Mouse (Mus musculus) embryo, embryonic 11 days (tissue): ENCODE data around the gene Topbp1.

Experiments used
- DNase-seq: peaks from one replicate; pipeline ENCODE4 v3.0.0-alpha.2; 2015

The Topbp1 gene

DNA sequence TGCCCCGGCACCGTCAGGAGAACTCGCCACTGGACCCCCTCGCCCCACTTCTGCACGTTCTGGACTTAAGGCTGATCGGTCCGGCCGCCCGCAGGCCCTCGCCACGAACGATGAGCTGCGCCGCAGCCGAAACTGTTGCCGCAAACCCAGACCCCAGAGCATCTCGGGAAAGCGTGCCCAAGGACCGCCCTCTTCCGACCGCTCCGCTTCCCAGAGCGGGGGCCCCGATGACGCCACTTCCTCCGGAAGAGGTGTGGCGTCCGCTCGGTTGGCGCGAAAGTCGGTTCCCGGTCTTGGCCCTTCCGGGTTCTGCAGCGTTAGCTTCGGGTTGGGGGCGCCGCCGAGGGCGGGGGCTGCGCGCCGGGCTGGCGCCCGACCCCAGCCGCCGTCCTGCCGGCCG, at the start of gene Topbp1, which contains the start of gene 1300017J02Rik:
Gene Topbp1, plus strand, starts transcription at position 289 of the 400 bp plus-strand sequence.
Gene 1300017J02Rik, minus strand, starts transcription at position 156 of the 400 bp plus-strand sequence.
- peak; percentile 98 for DNase-seq

DNA sequence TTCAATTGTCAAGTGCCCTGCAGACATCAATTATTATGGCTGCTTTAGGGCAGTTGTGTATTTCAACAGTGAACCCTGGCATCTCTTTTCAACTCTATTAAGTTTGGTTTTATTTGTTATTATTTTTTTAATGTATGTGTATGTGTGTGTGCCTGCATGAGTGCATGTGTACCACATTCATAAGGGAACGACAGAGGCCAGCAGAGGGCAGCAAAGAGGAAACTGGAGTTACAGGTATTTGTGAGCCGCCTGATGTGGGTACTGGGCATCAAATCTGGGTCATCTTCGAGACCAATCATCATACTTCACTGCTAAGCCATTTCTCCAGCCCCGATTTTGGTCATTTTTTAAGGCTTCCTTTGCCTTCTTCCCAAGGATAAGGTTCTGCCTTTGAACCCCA, 39.2 kb upstream of the Topbp1 start:
- no peak for DNase-seq

DNA sequence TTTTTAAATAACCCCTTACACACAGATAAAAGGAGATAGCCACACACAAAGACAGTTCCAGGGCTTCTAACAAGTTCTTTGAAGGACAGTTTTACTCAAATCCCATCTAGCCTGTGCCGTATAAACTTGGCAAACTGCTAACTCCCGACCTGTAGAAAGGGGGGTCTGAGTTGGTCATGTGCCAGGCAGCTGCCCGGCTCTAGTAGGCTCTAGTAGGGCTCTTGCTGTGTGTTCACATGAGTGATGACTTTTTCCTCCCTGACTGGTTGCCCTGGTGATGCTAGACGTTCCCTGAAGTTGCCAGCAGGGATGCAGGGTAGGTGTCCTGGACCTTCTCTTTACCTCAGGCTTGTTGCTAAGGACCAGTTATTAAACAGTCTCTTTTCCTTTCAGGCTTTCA, 33.9 kb upstream of the Topbp1 start:
- no peak for DNase-seq

DNA sequence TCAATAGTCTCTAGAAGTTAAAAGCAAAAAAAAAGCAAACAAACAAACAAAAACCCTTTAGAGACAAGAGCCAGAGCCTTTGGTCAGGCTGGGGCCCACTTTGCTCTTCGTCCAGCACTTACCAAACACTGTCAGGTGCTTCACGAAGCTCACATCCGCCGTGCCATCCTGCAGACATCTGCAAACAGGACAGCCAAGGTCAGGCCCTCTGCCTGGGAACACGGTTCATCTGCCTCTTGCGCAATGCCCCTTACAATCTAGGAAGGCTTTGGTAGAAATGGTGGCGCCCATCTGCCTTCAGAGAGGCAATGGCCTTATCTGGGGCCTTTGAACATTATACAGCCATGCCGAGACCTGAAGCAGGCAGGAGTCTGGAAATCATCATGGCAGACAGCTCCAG, 30.2 kb upstream of the Topbp1 start:
- DNase-seq = no peak

DNA sequence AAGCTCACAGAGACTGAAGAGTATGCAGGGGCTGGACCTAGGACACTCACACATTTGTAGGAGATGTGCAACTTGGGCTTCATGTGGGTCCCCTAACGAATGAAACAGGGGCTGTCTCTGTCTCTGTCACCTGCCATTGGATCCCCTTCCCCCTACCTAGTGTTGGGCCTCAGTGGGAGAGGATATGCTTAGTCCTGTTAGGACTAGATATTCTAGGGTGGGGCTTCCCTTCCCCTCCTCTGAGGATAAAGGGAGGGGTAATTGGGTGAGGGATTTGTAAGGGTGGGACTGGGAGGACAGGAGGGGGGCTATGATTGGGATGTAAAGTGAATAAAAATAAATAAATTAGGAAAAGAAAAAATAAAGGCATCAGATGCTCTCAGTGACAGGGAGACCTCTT, 29.3 kb upstream of the Topbp1 start:
- no peak for DNase-seq

DNA sequence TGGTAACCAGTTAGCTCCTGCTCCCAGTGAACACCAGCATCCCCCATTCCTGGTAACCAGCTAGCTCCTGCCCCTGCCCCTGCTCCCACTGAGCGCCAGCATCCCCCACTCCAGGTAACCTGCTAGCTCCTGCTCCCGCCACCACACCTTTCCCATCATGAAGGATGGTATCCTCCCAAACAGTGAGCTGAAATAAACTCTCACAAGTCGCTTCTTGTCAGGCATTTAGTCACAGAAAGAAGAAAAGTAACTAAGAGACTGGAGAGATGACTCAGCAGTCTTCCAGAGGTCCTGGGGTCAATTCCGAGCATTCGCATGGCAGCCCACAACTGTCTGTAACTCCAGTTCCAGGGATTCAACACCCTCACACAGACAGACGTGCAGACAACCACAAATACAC, 28.1 kb upstream of the Topbp1 start:
- DNase-seq = no peak

DNA sequence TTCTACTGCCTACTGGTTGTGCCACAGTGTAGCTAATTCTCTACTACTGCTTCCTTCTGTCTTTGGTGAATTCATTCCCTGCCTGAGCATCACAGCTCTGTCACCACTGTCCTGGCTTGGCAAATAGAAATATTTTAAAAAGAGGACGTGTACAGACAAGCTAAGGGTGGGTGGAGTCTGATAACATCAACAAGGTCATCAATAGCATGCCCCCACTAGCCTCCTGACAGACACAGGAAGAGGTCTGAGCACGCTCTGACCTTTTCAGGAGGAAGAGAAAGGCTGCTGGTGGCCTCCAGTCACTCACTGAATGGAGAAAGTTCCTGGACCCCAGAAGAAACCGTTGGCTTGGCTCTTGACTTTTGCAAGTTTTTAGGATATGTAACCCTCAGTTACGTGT, 18.6 kb upstream of the Topbp1 start:
- DNase-seq = no peak

DNA sequence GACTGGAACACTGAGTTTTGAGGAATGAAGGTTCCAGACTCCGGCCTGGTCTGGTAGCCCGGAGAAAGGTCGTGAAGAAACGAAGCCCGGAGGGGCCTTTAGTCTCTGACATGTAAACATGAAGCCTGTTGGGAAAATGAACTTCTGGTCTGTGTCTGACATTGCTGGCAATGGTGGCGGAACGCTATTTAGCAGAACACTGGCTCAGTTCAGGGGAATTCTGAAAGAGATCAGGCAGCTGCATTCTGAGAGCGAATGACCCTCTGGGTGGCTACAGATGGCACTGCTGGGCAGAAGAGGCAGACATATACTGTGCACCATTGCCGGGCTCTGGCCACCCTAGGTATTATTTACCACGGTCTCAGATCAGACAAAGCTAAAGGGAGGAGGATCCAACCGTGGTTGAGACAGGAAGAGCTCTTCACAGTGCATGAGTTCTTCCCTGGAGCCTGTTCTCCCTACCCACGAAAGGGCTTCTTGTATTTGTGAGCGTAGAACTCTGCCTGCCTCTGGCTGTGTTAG, 18.1 kb upstream of the Topbp1 start:
- no peak for DNase-seq

DNA sequence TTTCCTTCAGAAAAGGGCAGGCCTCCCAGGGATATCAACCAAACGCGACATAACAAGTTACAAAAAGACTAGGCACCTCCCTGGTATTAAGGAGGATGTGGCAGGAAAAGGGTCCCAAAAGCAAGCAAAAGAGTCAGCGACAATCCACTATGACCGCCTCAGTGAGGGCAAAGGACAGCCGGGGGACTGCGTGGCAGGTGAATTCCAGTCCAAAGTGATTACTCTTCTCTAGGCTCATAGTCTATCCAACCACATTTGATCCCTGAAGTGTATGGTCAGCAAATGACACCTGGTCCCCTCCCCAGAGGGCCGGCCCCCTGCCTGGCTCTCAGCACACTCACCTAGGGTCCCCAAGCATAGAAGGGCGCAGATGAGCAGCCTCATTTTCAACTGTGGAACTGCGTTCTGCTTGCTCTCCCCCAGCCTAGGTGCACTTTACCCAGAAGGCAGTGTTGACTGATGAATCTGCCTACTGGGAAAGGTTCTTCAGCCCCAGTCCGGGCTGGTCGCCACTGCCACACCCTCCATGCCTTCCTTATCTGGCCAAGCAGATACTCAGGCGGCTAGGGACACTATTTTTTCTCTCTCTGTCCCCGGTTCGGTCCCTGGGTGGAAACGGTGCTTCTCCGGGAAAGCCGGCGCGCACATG, 17.1 kb upstream of the Topbp1 start:
- DNase-seq = no peak

DNA sequence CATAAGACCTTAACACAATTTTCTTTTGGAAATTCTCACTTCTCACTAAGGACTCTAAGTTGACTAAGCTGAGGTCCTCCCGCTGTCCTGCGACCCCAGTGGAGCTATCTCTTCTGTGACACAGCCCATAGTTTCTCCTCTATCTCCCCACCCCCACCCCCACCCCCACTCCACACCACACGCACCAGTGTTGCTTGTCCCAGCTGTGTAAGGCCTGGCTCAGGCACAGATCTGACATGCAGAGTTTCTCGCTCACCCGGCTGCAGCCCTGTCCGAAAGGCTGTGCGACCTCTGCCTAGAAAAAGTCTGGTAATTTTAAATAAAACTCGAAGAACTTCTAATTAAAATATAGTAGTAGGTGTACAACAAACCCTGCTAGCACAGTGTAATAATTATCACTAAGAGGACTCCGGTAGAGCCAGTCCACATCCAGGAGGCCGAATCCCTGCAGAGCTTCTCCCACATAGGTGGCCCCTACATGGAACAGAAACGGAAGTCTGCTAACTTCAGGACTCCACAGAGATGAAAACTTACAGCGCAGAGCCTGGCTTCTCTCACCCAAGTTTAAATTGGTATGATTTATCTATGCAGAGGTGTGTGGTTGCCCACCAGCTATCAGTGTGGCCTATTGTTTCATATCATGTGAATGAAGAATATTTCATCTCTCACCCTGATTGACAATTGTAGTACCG, 16.4 kb upstream of the Topbp1 start:
- DNase-seq = no peak

DNA sequence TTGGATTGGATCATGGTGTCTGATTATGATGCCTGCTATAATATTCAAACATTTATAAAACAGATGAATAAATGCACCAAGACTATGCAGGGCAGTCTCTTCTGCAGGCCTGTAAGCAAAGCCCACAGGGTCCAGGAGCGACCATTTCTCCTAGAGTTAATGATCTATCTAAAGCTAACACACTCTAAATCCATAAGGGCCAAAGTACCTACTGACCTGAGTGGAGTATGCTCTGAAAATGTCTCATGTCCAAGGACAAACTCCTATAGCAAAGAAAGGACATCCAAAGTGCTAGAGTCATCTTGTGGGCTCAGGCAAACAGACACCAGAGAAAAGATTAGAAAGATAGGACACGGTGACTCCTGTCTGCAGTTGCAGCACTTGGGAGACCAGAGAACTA, 10.5 kb upstream of the Topbp1 start:
- DNase-seq = no peak

DNA sequence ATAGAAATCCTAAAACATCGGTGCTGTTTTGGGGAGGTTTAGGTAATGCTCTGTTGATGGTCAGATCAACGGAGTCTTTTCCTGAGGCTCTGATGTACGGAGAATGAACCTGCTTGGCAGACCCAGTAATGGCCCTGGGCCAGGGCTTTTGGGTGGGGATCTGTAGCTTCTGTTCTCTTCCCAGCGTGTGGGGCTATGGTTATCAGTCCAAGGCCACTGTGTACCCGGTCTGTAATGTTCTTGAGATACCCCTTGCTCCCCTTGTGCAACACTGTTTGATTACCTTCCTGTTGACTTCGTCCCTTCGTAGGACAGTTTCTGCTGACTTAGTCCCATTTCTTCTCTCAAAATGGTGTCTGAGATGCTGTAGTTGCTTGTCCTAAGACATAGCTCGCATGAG, 3.9 kb upstream of the Topbp1 start:
- no peak for DNase-seq

DNA sequence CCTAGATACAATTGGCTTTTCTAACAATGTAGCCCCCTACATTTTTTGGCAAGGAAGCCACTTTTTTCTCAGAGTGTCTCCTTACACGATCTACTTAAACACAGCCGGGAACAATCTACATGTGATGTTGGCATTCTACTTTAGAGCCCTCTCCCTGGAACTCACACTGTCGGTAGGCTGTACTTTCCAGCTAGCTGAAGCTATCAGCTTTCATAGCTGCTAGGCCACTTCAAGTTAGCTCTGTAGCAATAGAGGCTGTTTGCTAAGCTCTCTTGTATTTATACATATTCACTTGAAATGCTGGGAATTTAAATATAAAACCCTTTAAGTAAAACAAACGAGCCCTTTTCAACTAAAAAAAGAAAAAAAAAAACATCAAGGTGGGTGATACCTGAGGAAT, 2.8 kb upstream of the Topbp1 start:
- DNase-seq = no peak

DNA sequence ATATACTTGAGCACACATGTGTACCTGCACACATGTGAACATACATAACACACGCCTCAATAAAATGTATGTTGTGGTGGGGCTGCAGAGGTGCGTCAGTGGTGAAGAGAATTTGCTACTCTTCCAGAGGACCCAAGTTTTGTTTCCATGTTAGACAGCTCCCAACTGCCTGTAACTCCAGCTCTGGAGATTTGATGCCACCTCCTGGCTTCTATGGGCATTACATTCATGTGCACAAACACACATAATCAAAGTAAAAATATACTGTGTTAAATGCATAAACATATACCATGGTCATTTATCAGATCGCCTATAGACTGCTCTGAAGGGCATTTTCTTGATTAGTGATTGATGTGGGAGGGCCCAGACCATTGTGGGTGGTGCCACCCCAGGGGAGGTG, 2.3 kb upstream of the Topbp1 start:
- DNase-seq = peak; percentile 75

DNA sequence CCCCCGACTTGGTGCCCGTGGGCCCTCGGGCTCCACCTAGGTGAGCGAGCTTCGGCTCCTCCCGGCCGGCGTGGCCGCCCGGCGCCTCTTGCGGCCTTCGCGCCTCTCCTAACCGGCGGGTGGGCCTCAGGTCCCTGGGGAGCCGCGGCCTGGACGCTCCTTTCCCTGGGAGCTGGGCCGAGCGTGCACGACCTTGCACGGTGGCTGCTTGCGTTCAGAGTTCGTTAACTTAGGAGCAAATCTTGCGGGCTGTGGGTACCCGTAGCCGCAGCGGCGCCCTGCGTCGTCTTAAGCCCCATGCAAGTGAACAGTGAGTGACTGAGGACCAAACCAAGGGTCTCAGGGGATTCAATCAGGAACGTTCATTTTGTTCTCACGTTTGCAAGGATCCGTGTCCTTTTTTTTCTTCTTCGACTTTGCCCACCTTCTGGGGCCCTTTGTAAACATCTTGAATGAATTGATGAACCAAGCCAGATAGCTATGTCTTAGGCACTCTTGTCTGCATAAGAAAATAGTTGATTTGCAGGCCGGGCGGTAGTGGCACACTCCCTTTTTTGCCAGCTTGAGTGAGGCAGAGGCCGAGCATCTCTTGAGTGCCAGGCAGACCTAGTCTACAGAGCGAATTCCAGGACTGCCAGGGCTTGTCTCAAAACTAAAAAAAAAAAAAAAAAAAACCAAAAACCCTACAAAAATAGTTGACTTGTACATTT, 472 bp downstream of the Topbp1 start:
- DNase-seq = no peak

DNA sequence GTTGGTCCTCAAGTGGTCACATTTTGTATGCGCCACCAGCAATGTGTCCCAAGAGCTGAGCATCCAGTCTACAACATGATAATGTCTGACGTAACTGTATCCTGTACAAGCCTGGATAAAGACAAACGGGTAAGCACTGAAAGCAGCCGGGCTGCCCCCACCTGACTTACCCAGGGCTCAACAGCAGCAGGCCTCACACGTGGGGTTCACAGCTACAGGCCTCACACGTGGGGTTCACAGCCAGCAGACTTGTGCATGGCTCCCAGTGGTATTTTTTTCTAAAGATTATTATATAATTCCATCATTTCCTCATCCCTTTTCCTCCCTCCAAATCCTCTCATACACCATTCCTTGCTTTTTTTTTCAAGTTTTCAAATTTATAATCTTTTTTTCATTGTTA, 4.8 kb downstream of the Topbp1 start:
- DNase-seq = no peak

DNA sequence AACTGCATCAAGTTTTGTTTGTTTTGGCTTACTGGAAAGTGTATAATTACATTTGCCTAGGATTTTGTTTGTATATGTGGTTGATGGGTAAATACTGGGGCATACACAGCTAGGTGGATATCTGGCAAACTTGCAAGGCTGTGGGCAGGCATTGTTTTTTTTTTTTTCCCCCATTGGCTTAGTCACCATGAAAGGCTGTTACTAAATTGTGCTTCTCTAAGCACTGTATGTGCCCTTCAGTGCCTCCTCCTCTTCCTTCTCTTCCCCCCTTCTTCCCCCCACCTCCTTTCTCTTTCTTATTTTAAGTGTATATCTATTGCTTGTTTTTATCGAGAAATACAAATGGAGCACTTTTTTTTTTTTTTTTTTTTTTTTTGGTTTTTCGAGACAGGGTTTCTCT, 19.7 kb downstream of the Topbp1 start:
- no peak for DNase-seq

DNA sequence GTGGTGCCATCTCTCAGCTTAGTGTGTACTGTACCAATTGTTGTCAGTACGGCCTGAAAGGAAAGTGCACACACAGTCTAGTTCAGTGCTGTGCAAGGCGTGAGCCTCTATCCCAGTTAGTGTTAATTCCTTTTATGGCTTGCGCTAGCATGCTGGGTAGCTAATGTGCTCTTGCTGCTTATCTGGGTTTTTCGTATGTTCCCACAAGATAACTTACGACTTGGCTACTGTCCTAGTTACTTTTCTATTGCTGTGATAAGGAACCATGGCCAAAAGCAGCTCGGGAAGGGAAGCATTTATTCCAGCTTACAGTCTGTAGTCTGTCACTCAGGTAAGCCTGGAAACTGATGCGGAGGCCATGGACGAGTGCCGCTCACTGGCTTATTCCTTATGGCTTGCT, 21.4 kb downstream of the Topbp1 start:
- no peak for DNase-seq

DNA sequence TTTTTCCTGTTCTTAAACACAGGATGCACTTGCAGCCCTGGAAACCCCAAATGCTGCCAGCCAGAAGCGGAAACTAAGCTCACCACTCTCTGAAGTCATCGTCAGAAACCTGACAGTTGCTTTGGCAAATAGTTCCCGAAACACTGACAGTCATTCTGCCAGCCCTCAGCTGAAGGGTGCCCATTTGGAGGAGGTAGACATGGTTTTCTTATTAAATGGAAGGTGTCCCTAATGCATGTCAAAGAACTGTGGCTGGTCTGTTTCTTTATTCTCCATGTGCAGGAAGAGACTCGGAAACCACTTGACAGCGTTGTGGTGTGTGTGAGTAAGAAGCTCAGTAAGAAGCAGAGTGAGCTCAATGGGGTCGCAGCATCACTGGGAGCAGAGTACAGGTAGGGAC, 27.6 kb downstream of the Topbp1 start:
- DNase-seq = no peak

DNA sequence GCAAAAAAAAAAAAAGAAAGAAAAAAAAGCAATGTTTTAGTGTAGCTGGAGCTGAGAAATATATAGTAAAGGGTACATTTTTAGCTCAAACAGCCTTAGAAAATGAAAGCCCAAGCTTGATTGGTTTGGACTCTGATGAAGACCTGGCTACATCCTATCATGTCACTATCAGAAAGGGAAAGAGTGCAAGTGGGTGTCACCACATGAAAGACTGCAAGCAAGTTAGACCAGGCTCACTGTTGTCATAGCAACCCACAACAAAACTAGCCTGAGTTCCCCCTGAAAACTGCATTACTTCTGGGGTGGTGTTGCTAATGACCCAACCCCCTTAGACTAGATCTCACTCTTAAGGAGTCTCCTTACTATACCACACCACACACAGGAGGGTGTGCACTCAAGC, 31.9 kb downstream of the Topbp1 start:
- no peak for DNase-seq

DNA sequence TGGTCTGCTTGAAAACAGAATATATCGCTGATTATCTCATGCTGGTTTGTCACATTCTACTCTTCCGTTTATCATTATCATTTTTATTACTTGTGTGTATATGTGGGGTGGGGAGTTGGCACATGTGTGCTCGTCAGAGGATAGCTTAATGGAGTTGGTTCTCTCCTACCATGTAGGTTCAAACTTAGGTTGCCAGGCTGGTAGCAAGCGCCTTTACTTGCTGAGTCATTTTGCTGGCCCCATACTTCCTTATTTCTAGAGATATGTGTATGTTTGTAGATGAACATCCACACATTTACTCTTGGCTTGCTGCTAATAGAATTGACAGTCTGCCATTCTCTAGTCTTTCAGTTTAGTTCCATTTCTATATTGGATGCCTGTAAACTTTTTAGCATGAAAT, 42.0 kb downstream of the Topbp1 start:
- no peak for DNase-seq

DNA sequence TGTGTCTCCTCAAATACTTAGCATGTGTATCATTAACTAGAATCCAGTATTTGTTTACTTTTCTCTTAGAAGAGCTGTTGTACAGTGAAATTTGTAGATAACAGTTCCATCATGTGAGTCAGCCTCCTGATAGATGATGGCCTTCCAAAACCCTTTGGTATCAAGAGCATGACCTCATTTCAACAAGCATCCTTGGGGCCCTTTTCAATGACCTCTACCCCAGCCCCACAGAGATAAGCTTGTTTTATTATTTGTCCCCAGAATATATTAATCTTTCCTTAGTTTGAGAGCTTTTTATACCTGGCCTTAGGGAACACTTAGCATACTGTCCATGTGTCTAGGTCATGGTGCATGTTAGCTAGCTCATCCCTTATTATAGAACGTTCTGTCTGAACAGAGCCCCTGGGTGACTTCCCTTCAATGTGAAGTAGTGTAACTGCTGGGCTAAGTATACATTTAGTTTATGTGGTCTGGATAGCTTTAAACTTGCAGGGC, 43.0 kb downstream of the Topbp1 start:
- DNase-seq = no peak

DNA sequence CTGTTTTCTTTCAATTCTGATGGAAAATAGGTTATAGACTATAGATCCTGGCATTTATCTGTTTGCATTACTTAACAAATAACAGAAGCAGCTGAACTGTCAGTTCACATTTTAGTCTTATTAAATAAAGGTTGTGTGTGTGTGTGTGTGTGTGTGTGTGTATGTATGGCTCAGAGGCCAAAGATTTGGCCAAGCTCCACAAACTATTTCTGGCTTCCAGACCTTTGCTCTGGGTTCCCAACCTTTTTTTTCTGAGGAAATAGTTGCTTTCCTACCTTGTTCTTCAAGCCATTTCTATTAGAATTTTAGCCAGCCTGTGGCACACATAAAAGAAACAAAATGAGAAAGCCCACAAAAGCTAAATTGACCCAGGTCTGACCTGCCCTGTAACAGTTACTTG, 43.8 kb downstream of the Topbp1 start:
- no peak for DNase-seq
